Comparison of ENCODE assay signal across 27 mouse cellular contexts in genomic region chr19:4066280-4066679, GRCm38 (mm10). TPM values are rescaled to one million over a fixed set of nuclear protein-coding genes. Genes with fewer than 3 reads are reported as not detected.
DNase-seq lines count a peak whose midpoint lies in the region; ATAC-seq and TF ChIP-seq lines count a peak whose summit lies in the region.
"Had no signal": no experiment of that assay in that cellular context is flagged by ENCODE, and none has a peak within 500 bp of the region (broad histone marks: within the 10 kb centered on the region; RNA-seq: fewer than 3 reads in every experiment).

No protein-coding gene starts in this region.

- H3K36me3 ChIP-seq in liver, postnatal 0 days (replicated peaks; ENCODE audit: insufficient read depth, low read length), result no peaks in the 10 kb centered on the region
- no peaks in the 10 kb centered on the region for H3K36me3 ChIP-seq in midbrain, postnatal 0 days (ENCODE audit: insufficient read depth, low read length)
- H3K36me3 ChIP-seq: forebrain, embryonic 12.5 days had no signal

- H3K4me3 ChIP-seq in liver, postnatal 0 days (ENCODE audit: low read depth, low read length), result no peak overlapping the region
- H3K4me3 ChIP-seq in midbrain, postnatal 0 days (ENCODE audit: low read depth, low read length), result no peak overlapping the region
- H3K4me3 ChIP-seq: forebrain, embryonic 12.5 days; heart, adult 2 months; left cerebral cortex, adult 2 months; megakaryocyte, embryonic 14.5 days had no signal

- TF ChIP-seq EP300 in liver, postnatal 0 days (IDR thresholded peaks at IDR 0.05; ENCODE audit: low read depth), result no peak

- DNase-seq in adrenal gland, postnatal 14 days, result peak; percentile 5
- DNase-seq in adrenal gland, adult 8-10 months, result no peak
- DNase-seq in liver, postnatal 0 days, result no peak
- DNase-seq in liver, result no peak
- no peak for DNase-seq in left cerebral cortex, postnatal 4 days
- no peak for DNase-seq in midbrain, postnatal 0 days (ENCODE audit: low spot score)
- DNase-seq: adrenal gland, adult 2 months; cerebellum, adult 11 months; cerebellum, postnatal 36 days; gastrocnemius, postnatal 10 days; heart, adult 2 months; kidney, adult 11 months; kidney, postnatal 25 days; lung, postnatal 14 days; right cerebral cortex, postnatal 25 days; thymus, postnatal 4 days had no signal

- peak; percentile 56 for ATAC-seq in liver, postnatal 0 days
- ATAC-seq in CD4-positive, CD25-positive, alpha-beta regulatory T cell, adult 4 months, result peak; percentile 82
- peak; percentile 78 for ATAC-seq in inflammation-experienced regulatory T-cells, adult 6 months
- ATAC-seq in midbrain, postnatal 0 days (ENCODE audit: low FRiP score), result no peak
- ATAC-seq: hindbrain, embryonic 16.5 days; midbrain, embryonic 16.5 days had no signal

- peak overlapping the region; percentile 93 for H3K27ac ChIP-seq in liver, postnatal 0 days (ENCODE audit: low read depth)
- no peak overlapping the region for H3K27ac ChIP-seq in midbrain, postnatal 0 days (ENCODE audit: low read depth, low read length)
- H3K27ac ChIP-seq: forebrain, embryonic 12.5 days; heart, adult 2 months; left cerebral cortex, adult 2 months had no signal

- peaks cover 10% of the 10 kb centered on the region; the same call in 1 of the 2 replicates for H3K4me1 ChIP-seq in liver, postnatal 0 days (ENCODE audit: insufficient read depth)
- H3K4me1 ChIP-seq in midbrain, postnatal 0 days (ENCODE audit: insufficient read depth, low read length), result no peaks in the 10 kb centered on the region
- H3K4me1 ChIP-seq: forebrain, embryonic 12.5 days had no signal

- intact Hi-C loops in left cerebral cortex, postnatal 4 days (cut with DNase I), result no loop called here

- H3K27me3 ChIP-seq in liver, postnatal 0 days (ENCODE audit: insufficient read depth, low read length), result no peaks in the 10 kb centered on the region
- H3K27me3 ChIP-seq in midbrain, postnatal 0 days (ENCODE audit: insufficient read depth, low read length), result no peaks in the 10 kb centered on the region
- H3K27me3 ChIP-seq: forebrain, embryonic 12.5 days had no signal

- H3K4me2 ChIP-seq in liver, postnatal 0 days (ENCODE audit: low read depth, low read length), result no peak overlapping the region
- H3K4me2 ChIP-seq in midbrain, postnatal 0 days (ENCODE audit: low read depth, low read length, poor library complexity, severe bottlenecking), result no peak overlapping the region
- H3K4me2 ChIP-seq: forebrain, embryonic 12.5 days had no signal

- no peak for TF ChIP-seq CTCF in liver, postnatal 0 days (IDR thresholded peaks at IDR 0.05; ENCODE audit: low read depth)
- TF ChIP-seq CTCF in midbrain, postnatal 0 days (IDR thresholded peaks at IDR 0.05), result no peak

- WGBS in liver, postnatal 0 days (ENCODE audit: insufficient replicate concordance), result 62% methylated on average over 6 of the region's 6 CpGs
- WGBS in midbrain, postnatal 0 days, result 84% methylated on average over 6 of the region's 6 CpGs

- no peaks in the 10 kb centered on the region for H3K9me3 ChIP-seq in liver, postnatal 0 days (ENCODE audit: low read length)
- no peaks in the 10 kb centered on the region for H3K9me3 ChIP-seq in midbrain, postnatal 0 days (ENCODE audit: low read length)
- H3K9me3 ChIP-seq: forebrain, embryonic 12.5 days; megakaryocyte, embryonic 14.5 days had no signal

- H3K9ac ChIP-seq in liver, postnatal 0 days (replicated peaks), result no peak overlapping the region; the same call in 1 of the 2 replicates
- H3K9ac ChIP-seq in midbrain, postnatal 0 days (replicated peaks; ENCODE audit: low read length, poor library complexity, severe bottlenecking), result no peak overlapping the region
- H3K9ac ChIP-seq: forebrain, embryonic 12.5 days had no signal

RNA-seq across cellular contexts. Expression of gene Gstp3, which starts 6.9 kb away (rescaled TPM):
- 4.5 and 58.0 TPM in 2 replicates for total RNA-seq in adrenal gland, postnatal 14 days (2021)
- 1 to 10 TPM in 1 of 4 experiments, under 1 TPM in 3; 0.56 to 1.1 (median 0.77) TPM for total RNA-seq in adrenal gland, adult 8-10 months (2022)
- 64.5 and 67.3 TPM in 2 replicates for polyA plus RNA-seq in liver, postnatal 0 days (2015; fragmentation: Nextera tagmentation; extraction: Ambion mirVana)
- 100 to 1,000 TPM; 158 to 206 TPM for polyA plus RNA-seq in CD4-positive, CD25-positive, alpha-beta regulatory T cell, adult 4 months (2017; shearing (Covaris generic))
- polyA plus RNA-seq in inflammation-experienced regulatory T-cells, adult 6 months (2017; shearing (Covaris generic)), result 100 to 1,000 TPM; 178 to 293 (median 197) TPM
- not detected for total RNA-seq in left cerebral cortex, postnatal 4 days (2021)
- not detected in 2 replicates for total RNA-seq in midbrain, postnatal 0 days (2014; rRNA removed)
- not detected in 2 replicates for polyA plus RNA-seq in midbrain, postnatal 0 days (2015; fragmentation: Nextera tagmentation; extraction: Ambion mirVana)
- total RNA-seq: heart, adult 2 months; layer of hippocampus, adult 8-10 months; left cerebral cortex, adult 2 months had no signal
- polyA plus RNA-seq: forebrain, embryonic 12.5 days; hindbrain, embryonic 16.5 days; midbrain, embryonic 16.5 days had no signal

RNA-seq across cellular contexts. Expression of gene Cabp2, which starts 15.1 kb away (rescaled TPM):
- not detected in 2 replicates for total RNA-seq in adrenal gland, postnatal 14 days (2021)
- total RNA-seq in adrenal gland, adult 8-10 months (2022), result not detected
- polyA plus RNA-seq in liver, postnatal 0 days (2015; fragmentation: Nextera tagmentation; extraction: Ambion mirVana), result 0.38 and 0.43 TPM in 2 replicates
- polyA plus RNA-seq in CD4-positive, CD25-positive, alpha-beta regulatory T cell, adult 4 months (2017; shearing (Covaris generic)), result not detected
- polyA plus RNA-seq in inflammation-experienced regulatory T-cells, adult 6 months (2017; shearing (Covaris generic)), result not detected
- not detected for total RNA-seq in left cerebral cortex, postnatal 4 days (2021)
- total RNA-seq in midbrain, postnatal 0 days (2014; rRNA removed), result not detected in 2 replicates
- polyA plus RNA-seq in midbrain, postnatal 0 days (2015; fragmentation: Nextera tagmentation; extraction: Ambion mirVana), result not detected in 2 replicates
- total RNA-seq: adrenal gland, adult 2 months; gastrocnemius, postnatal 10 days; heart, adult 2 months; hematopoietic stem cell, adult 5-6 weeks; layer of hippocampus, adult 8-10 months; left cerebral cortex, adult 2 months had no signal
- polyA plus RNA-seq: adrenal gland, adult 2 months; forebrain, embryonic 12.5 days; heart, adult 2 months; heart, embryonic 16.5 days; hindbrain, embryonic 16.5 days; limb, embryonic 11.5 days; midbrain, embryonic 16.5 days had no signal

RNA-seq across cellular contexts. Expression of gene Gstp2, which starts 20.5 kb away (rescaled TPM):
- total RNA-seq in adrenal gland, postnatal 14 days (2021), result 62.4 and 76.7 TPM in 2 replicates
- total RNA-seq in adrenal gland, adult 8-10 months (2022), result 10 to 100 TPM; 45.4 to 79.1 (median 67.8) TPM
- polyA plus RNA-seq in liver, postnatal 0 days (2015; fragmentation: Nextera tagmentation; extraction: Ambion mirVana), result 5.8 and 6.4 TPM in 2 replicates
- polyA plus RNA-seq in CD4-positive, CD25-positive, alpha-beta regulatory T cell, adult 4 months (2017; shearing (Covaris generic)), result 1 to 10 TPM; 4.2 to 5.3 TPM
- polyA plus RNA-seq in inflammation-experienced regulatory T-cells, adult 6 months (2017; shearing (Covaris generic)), result 10 to 100 TPM in 1 of 3 experiments, 1 to 10 TPM in 1, under 1 TPM in 1; 0.72 to 12.0 (median 5.0) TPM
- total RNA-seq in left cerebral cortex, postnatal 4 days (2021), result 10 to 100 TPM; 27.2 to 31.6 TPM
- total RNA-seq in midbrain, postnatal 0 days (2014; rRNA removed), result 3.6 TPM in 1 of 2 replicates, not detected in the other
- 2.4 and 4.1 TPM in 2 replicates for polyA plus RNA-seq in midbrain, postnatal 0 days (2015; fragmentation: Nextera tagmentation; extraction: Ambion mirVana)
- total RNA-seq: hematopoietic stem cell, adult 5-6 weeks had no signal

RNA-seq across cellular contexts. Expression of gene Gstp1, which starts 28.5 kb away (rescaled TPM):
- 289 and 329 TPM in 2 replicates for total RNA-seq in adrenal gland, postnatal 14 days (2021)
- 100 to 1,000 TPM; 366 to 409 (median 394) TPM for total RNA-seq in adrenal gland, adult 8-10 months (2022)
- polyA plus RNA-seq in liver, postnatal 0 days (2015; fragmentation: Nextera tagmentation; extraction: Ambion mirVana), result 428 and 442 TPM in 2 replicates
- polyA plus RNA-seq in CD4-positive, CD25-positive, alpha-beta regulatory T cell, adult 4 months (2017; shearing (Covaris generic)), result 100 to 1,000 TPM; 543 to 655 TPM
- 100 to 1,000 TPM; 417 to 553 (median 508) TPM for polyA plus RNA-seq in inflammation-experienced regulatory T-cells, adult 6 months (2017; shearing (Covaris generic))
- 100 to 1,000 TPM; 288 to 297 TPM for total RNA-seq in left cerebral cortex, postnatal 4 days (2021)
- total RNA-seq in midbrain, postnatal 0 days (2014; rRNA removed), result 268 and 350 TPM in 2 replicates
- polyA plus RNA-seq in midbrain, postnatal 0 days (2015; fragmentation: Nextera tagmentation; extraction: Ambion mirVana), result 665 and 685 TPM in 2 replicates

RNA-seq across cellular contexts. Expression of gene Cdk2ap2, which starts 30.7 kb away (rescaled TPM):
- total RNA-seq in adrenal gland, postnatal 14 days (2021), result 78.4 and 97.1 TPM in 2 replicates
- total RNA-seq in adrenal gland, adult 8-10 months (2022), result 100 to 1,000 TPM; 100 to 146 (median 129) TPM
- polyA plus RNA-seq in liver, postnatal 0 days (2015; fragmentation: Nextera tagmentation; extraction: Ambion mirVana), result 91.2 and 91.9 TPM in 2 replicates
- polyA plus RNA-seq in CD4-positive, CD25-positive, alpha-beta regulatory T cell, adult 4 months (2017; shearing (Covaris generic)), result 100 to 1,000 TPM; 328 to 403 TPM
- 100 to 1,000 TPM; 329 to 406 (median 406) TPM for polyA plus RNA-seq in inflammation-experienced regulatory T-cells, adult 6 months (2017; shearing (Covaris generic))
- total RNA-seq in left cerebral cortex, postnatal 4 days (2021), result 10 to 100 TPM; 27.5 to 28.3 TPM
- total RNA-seq in midbrain, postnatal 0 days (2014; rRNA removed), result 37.4 and 45.6 TPM in 2 replicates
- 60.5 and 64.2 TPM in 2 replicates for polyA plus RNA-seq in midbrain, postnatal 0 days (2015; fragmentation: Nextera tagmentation; extraction: Ambion mirVana)
